Mouse (Mus musculus): ENCODE measurements around the gene Ada. TPM values are rescaled to one million over a fixed set of nuclear protein-coding genes. Genes with fewer than 3 reads are reported as not detected.
A peak's percentile ranks its signal among the peaks of the same experiment; 100 is the strongest.
"Not testable (repeated sequence)": the region's sequence is repeated elsewhere in the genome, so short reads cannot be mapped to it uniquely, and the experiment has no call there.

Ada gene
- polyA plus RNA-seq, 1 experiment, result 0.69 TPM

- TF ChIP-seq POLR2A (IDR thresholded peaks at IDR 0.05; ENCODE audit: extremely low read depth, insufficient read depth, low read length) (no peak), CTCF (IDR thresholded peaks at IDR 0.05; ENCODE audit: extremely low read depth, insufficient read depth, low read length) (no peak)
- Histone ChIP-seq H3K27ac (ENCODE audit: insufficient read depth, low read length) (no peak overlapping the region), H3K4me1 (ENCODE audit: control insufficient read depth, insufficient read depth, low read length) (peaks cover 15% of the 10 kb centered on the region), H3K4me3 (ENCODE audit: insufficient read depth, low read length) (no peak overlapping the region)
Measured at GRCm38 (mm10) chr2:163691846-163692605, 58.0 kb downstream of the Ada start.

- peak overlapping the region; percentile 34 for H3K27ac ChIP-seq (ENCODE audit: insufficient read depth, low read length)
Measured at GRCm38 (mm10) chr2:163690409-163691304, 59.4 kb downstream of the Ada start.

GRCm38 (mm10) chr2:163689771-163690170, 60.3 kb downstream of the Ada start:
- no peak for TF ChIP-seq CTCF (IDR thresholded peaks at IDR 0.05; ENCODE audit: extremely low read depth, insufficient read depth, low read length)
- no peak for TF ChIP-seq POLR2A (IDR thresholded peaks at IDR 0.05; ENCODE audit: extremely low read depth, insufficient read depth, low read length)
- peak overlapping the region; percentile 31; the same call in 1 of the 2 replicates for H3K27ac ChIP-seq (ENCODE audit: insufficient read depth, low read length)
- peaks cover 28% of the 10 kb centered on the region for H3K4me1 ChIP-seq (ENCODE audit: control insufficient read depth, insufficient read depth, low read length)
- H3K4me3 ChIP-seq (ENCODE audit: insufficient read depth, low read length), result no peak overlapping the region

More at GRCm38 (mm10) chr2:163690409-163691304, 59.4 kb downstream of the Ada start:
- Histone ChIP-seq H3K4me1 (ENCODE audit: control insufficient read depth, insufficient read depth, low read length) (peaks cover 23% of the 10 kb centered on the region), H3K4me3 (ENCODE audit: insufficient read depth, low read length) (no peak overlapping the region)
- TF ChIP-seq CTCF (IDR thresholded peaks at IDR 0.05; ENCODE audit: extremely low read depth, insufficient read depth, low read length) (no peak), POLR2A (IDR thresholded peaks at IDR 0.05; ENCODE audit: extremely low read depth, insufficient read depth, low read length) (no peak)

GRCm38 (mm10) chr2:163688377-163688776, 61.7 kb downstream of the Ada start:
- not testable (repeated sequence) for H3K4me3 ChIP-seq (ENCODE audit: insufficient read depth, low read length); H3K27ac ChIP-seq (ENCODE audit: insufficient read depth, low read length)
- peaks cover 27% of the 10 kb centered on the region for H3K4me1 ChIP-seq (ENCODE audit: control insufficient read depth, insufficient read depth, low read length)

GRCm38 (mm10) chr2:163686886-163687285, 63.2 kb downstream of the Ada start:
- Histone ChIP-seq H3K4me3 (ENCODE audit: insufficient read depth, low read length) (no peak overlapping the region), H3K4me1 (ENCODE audit: control insufficient read depth, insufficient read depth, low read length) (peaks cover 28% of the 10 kb centered on the region), H3K27ac (ENCODE audit: insufficient read depth, low read length) (no peak overlapping the region)
- TF ChIP-seq POLR2A (IDR thresholded peaks at IDR 0.05; ENCODE audit: extremely low read depth, insufficient read depth, low read length), result no peak
- no peak for TF ChIP-seq CTCF (IDR thresholded peaks at IDR 0.05; ENCODE audit: extremely low read depth, insufficient read depth, low read length)

GRCm38 (mm10) chr2:163686233-163686632, 63.8 kb downstream of the Ada start:
- H3K27ac ChIP-seq (ENCODE audit: insufficient read depth, low read length), result peak overlapping the region; percentile 72
- H3K4me3 ChIP-seq (ENCODE audit: insufficient read depth, low read length), result no peak overlapping the region
- TF ChIP-seq POLR2A (IDR thresholded peaks at IDR 0.05; ENCODE audit: extremely low read depth, insufficient read depth, low read length), result no peak
- H3K4me1 ChIP-seq (ENCODE audit: control insufficient read depth, insufficient read depth, low read length), result peaks cover 30% of the 10 kb centered on the region

GRCm38 (mm10) chr2:163685761-163686200, 64.3 kb downstream of the Ada start:
- Histone ChIP-seq H3K4me3 (ENCODE audit: insufficient read depth, low read length) (no peak overlapping the region), H3K27ac (ENCODE audit: insufficient read depth, low read length) (peak overlapping the region; percentile 72), H3K4me1 (ENCODE audit: control insufficient read depth, insufficient read depth, low read length) (peaks cover 30% of the 10 kb centered on the region)
- TF ChIP-seq CTCF (IDR thresholded peaks at IDR 0.05; ENCODE audit: extremely low read depth, insufficient read depth, low read length) (no peak), POLR2A (IDR thresholded peaks at IDR 0.05; ENCODE audit: extremely low read depth, insufficient read depth, low read length) (0 out of 2 replicates have a peak, but pooled peaks have one; percentile 23)

- TF ChIP-seq CTCF (IDR thresholded peaks at IDR 0.05; ENCODE audit: extremely low read depth, insufficient read depth, low read length) (no peak), POLR2A (IDR thresholded peaks at IDR 0.05; ENCODE audit: extremely low read depth, insufficient read depth, low read length) (peak; percentile 23; the same call in 1 of the 2 replicates)
- H3K27ac ChIP-seq (ENCODE audit: insufficient read depth, low read length), result peak overlapping the region; percentile 95
- no peak overlapping the region for H3K4me3 ChIP-seq (ENCODE audit: insufficient read depth, low read length)
- H3K4me1 ChIP-seq (ENCODE audit: control insufficient read depth, insufficient read depth, low read length), result peaks cover 26% of the 10 kb centered on the region
Measured at GRCm38 (mm10) chr2:163685287-163685686, 64.8 kb downstream of the Ada start.

- Histone ChIP-seq H3K27ac (ENCODE audit: insufficient read depth, low read length) (no peak overlapping the region), H3K4me1 (ENCODE audit: control insufficient read depth, insufficient read depth, low read length) (peaks cover 21% of the 10 kb centered on the region), H3K4me3 (ENCODE audit: insufficient read depth, low read length) (no peak overlapping the region)
- TF ChIP-seq CTCF (IDR thresholded peaks at IDR 0.05; ENCODE audit: extremely low read depth, insufficient read depth, low read length) (no peak), POLR2A (IDR thresholded peaks at IDR 0.05; ENCODE audit: extremely low read depth, insufficient read depth, low read length) (no peak)
Measured at GRCm38 (mm10) chr2:163682344-163682743, 67.7 kb downstream of the Ada start.
